Mouse (Mus musculus): ENCODE data around the gene Pip5k1c.

GRCm38 (mm10) chr10:81259225-81259884, 33.4 kb upstream of the Pip5k1c start:
- TF ChIP-seq POLR2A (IDR thresholded peaks at IDR 0.05; ENCODE audit: extremely low read depth, insufficient read depth, low read length), result no peak
- no peak for TF ChIP-seq CTCF (IDR thresholded peaks at IDR 0.05; ENCODE audit: low read depth, low read length)

Data from liver, adult 2 months (tissue).